Mouse (Mus musculus) heart, adult 18-20 months (tissue): ENCODE results near the gene Olfr1164. TPM values are rescaled to one million over a fixed set of nuclear protein-coding genes. Genes with fewer than 3 reads are reported as not detected.

Source experiments
- DNase-seq, 2 experiments: peaks; one replicate each; pipeline ENCODE4 v3.0.0; 2021 to 2022; ENCODE audit warnings: mixed read lengths in 1 of 2
- long read RNA-seq, 2 experiments: library from polyadenylated mRNA; stranded (forward); transcript quantifications; one replicate each; pipeline ENCODE4 v2.0.0; 2021
- total RNA-seq, 2 experiments: library from RNA; stranded (reverse); gene quantifications; 2 replicates each; pipeline ENCODE4 v1.2.3; 2021

The Olfr1164 gene
- not detected for total RNA-seq
- long read RNA-seq, experiment 1 = 0 reads
- long read RNA-seq, experiment 2 = 0 reads

DNA sequence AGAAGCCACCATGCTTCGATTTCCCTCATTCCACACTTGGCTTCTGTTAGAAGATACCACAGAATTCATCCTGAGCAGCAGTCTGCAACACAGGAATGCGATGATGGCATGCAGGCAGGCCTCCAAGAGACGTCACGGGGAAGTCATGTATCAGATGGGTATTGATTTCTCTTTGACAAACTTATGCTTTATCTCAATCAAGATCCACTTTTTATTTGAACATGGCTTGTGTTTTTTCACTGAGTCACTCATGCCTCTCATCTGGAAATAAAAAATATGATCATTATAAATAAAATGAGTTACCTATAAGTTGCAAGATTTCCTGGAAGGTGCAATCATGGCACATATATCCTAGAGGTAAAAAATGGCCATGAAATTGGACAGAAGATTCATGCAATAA, at the start of gene Olfr1164:
Gene Olfr1164, minus strand, starts transcription at position 101 of the 400 bp plus-strand sequence.
- DNase-seq = no peak

DNA sequence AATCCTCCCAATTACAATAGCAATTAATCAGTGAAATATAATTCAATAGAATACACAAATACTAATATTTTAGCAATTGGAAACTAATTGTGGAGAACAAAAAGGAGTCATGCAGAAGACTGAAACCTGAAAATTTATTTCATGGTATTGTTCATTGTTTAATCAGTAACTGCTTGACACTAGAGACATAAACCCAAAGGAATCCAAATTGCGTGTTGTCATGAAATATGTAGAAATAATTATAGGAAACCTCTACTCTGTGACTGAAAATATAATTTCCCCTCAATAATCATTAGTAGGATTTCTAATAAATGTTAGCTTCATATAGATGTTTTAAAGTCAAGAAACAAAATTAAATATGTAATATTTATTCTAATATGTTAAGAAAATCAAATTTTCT, 34.4 kb upstream of the Olfr1164 start, which contains the start of gene Olfr1166:
Gene Olfr1166, minus strand, starts transcription at position 101 of the 400 bp plus-strand sequence.
- no peak for DNase-seq

DNA sequence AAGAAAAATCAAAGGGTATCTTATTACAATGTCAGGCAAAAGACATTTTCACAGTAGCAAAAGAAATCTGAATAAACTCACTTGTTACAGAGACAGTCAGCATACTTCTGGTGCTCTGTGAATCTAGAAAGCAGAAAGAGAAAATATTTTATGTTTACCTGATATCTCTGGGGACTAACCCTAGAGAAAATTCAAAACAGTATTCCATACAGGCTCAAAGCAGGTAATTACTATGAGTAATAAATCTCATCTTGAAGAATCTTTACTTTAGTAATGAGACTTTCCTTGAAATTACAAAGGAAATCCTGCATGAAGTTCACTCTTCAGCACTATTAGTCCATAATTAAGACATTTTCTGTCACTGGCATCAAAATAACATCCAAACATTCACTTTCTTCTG, 22.0 kb downstream of the Olfr1164 start, which contains the start of gene Olfr1163:
Gene Olfr1163, minus strand, starts transcription at position 101 of the 400 bp plus-strand sequence.
- DNase-seq = no peak

DNA sequence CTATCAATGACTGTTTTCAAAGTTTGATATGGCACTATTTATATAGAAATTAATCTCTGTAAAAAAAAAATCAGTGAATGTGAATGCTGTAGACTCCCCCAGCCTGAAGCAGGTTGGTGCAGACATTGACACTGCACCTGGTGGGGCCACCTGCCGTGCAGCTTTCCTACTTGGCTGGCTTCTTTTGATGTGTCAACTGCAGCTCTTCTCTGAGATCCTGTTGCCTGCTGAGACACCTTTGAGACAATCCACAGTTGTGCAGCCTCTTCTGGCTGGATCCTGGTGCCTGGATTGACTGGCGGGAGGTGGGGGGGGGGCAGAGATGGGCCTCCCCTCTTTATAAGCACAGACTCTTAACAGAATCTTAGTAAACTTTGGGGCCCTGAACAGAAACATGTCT, 30.2 kb downstream of the Olfr1164 start:
- no peak for DNase-seq

DNA sequence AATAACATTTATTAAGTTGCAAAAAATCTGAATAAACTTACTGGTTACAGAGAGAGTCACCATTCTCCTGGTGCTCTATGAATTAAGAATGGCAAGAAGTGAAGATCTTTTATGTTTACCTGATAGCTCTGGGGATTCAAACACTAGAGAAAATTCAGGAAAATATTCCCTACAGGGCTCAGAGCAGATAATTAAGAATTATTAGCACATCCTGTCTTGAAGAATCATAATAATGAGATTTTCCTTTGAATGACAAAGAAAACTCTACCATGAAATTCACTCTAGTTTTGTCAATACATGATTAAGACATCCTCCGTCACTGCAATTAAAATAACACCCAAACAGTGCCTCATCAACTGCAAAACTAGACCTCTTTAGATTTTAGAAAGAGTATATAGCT, 42.7 kb downstream of the Olfr1164 start, which contains the start of gene Olfr1162:
Gene Olfr1162, minus strand, starts transcription at position 101 of the 400 bp plus-strand sequence.
- DNase-seq = no peak

Other genes starting within 250 kb of the Olfr1164 start
- gene Olfr1150-ps1, start 250.0 kb downstream of the Olfr1164 start, total RNA-seq = not detected
- gene Olfr1151, start 238.1 kb downstream of the Olfr1164 start, total RNA-seq = not detected
- gene Olfr1152, start 227.5 kb downstream of the Olfr1164 start, total RNA-seq = not detected
- gene Olfr1153, start 199.0 kb downstream of the Olfr1164 start, total RNA-seq = not detected
- gene Olfr1154, start 188.8 kb downstream of the Olfr1164 start, total RNA-seq = not detected
- gene Olfr1155, start 148.8 kb downstream of the Olfr1164 start, total RNA-seq = not detected
- not detected for gene Olfr1156, start 140.9 kb downstream of the Olfr1164 start, total RNA-seq
- not detected for gene Olfr1157, start 125.7 kb downstream of the Olfr1164 start, total RNA-seq
- gene Olfr74, start 119.3 kb downstream of the Olfr1164 start, total RNA-seq = not detected
- not detected for gene Olfr1158, start 103.9 kb downstream of the Olfr1164 start, total RNA-seq
- gene Olfr1160, start 85.7 kb downstream of the Olfr1164 start, total RNA-seq = not detected
- not detected for gene Olfr1161, start 71.2 kb downstream of the Olfr1164 start, total RNA-seq
- gene Olfr73, start 56.3 kb downstream of the Olfr1164 start, total RNA-seq = not detected
- gene Olfr1162, start 42.8 kb downstream of the Olfr1164 start, total RNA-seq = not detected
- not detected for gene Olfr1163, start 22.1 kb downstream of the Olfr1164 start, total RNA-seq
- not detected for gene Olfr1166, start 34.3 kb upstream of the Olfr1164 start, total RNA-seq
- gene Olfr1167, start 61.2 kb upstream of the Olfr1164 start, total RNA-seq = not detected
- not detected for gene Olfr1168, start 87.9 kb upstream of the Olfr1164 start, total RNA-seq
- gene Olfr1170, start 134.4 kb upstream of the Olfr1164 start, total RNA-seq = not detected
- gene Olfr1173, start 185.9 kb upstream of the Olfr1164 start, total RNA-seq = not detected
- not detected for gene Olfr1174-ps, start 221.2 kb upstream of the Olfr1164 start, total RNA-seq
- not detected for gene Olfr1175-ps, start 233.2 kb upstream of the Olfr1164 start, total RNA-seq
- gene Olfr1176, start 242.8 kb upstream of the Olfr1164 start, total RNA-seq = not detected